Mouse (Mus musculus) liver, embryonic 15.5 days (tissue): ENCODE results near the gene Hck. TPM values are rescaled to one million over a fixed set of nuclear protein-coding genes. Genes with fewer than 3 reads are reported as not detected.
A peak's percentile ranks its signal among the peaks of the same experiment; 100 is the strongest.

Experiments used
- ATAC-seq: fragments of 200-750 bp; cut with Nextera tagmentation; 2 replicates; pipeline ENCODE4 v1.8.0; 2017; ENCODE audit warnings: moderate number of reproducible peaks, mild to moderate bottlenecking, moderate library complexity; ENCODE audit not compliant: insufficient read depth
- H3K27ac ChIP-seq: fragments of 300-500 bp; sonication (generic); replicated peaks from 2 replicates; pipeline ENCODE4 v1.5.1; 2015; ENCODE audit warnings: mild to moderate bottlenecking, inconsistent platforms
- H3K27me3 ChIP-seq: fragments of 300-500 bp; sonication (generic); 2 replicates; pipeline ENCODE4 v1.6.1; 2015; ENCODE audit warnings: mild to moderate bottlenecking, inconsistent platforms
- H3K36me3 ChIP-seq: fragments of 300-500 bp; sonication (generic); replicated peaks from 2 replicates; pipeline ENCODE4 v1.6.1; 2015; ENCODE audit warnings: moderate library complexity, mild to moderate bottlenecking, inconsistent platforms
- H3K4me1 ChIP-seq: fragments of 300-500 bp; sonication (generic); replicated peaks from 2 replicates; pipeline ENCODE4 v1.6.1; 2015; ENCODE audit warnings: inconsistent platforms
- H3K4me2 ChIP-seq: fragments of 300-500 bp; sonication (generic); 2 replicates; pipeline ENCODE4 v1.6.1; 2015; ENCODE audit warnings: moderate library complexity, mild to moderate bottlenecking, inconsistent platforms
- H3K4me3 ChIP-seq: fragments of 300-500 bp; sonication (generic); replicated peaks from 2 replicates; pipeline ENCODE4 v1.5.1; 2015; ENCODE audit warnings: mild to moderate bottlenecking, inconsistent platforms
- H3K9ac ChIP-seq: fragments of 300-500 bp; sonication (generic); 2 replicates; pipeline ENCODE4 v1.6.1; 2015; ENCODE audit warnings: moderate library complexity, mild to moderate bottlenecking, inconsistent platforms
- H3K9me3 ChIP-seq: fragments of 300-500 bp; sonication (generic); replicated peaks from 2 replicates; pipeline ENCODE4 v1.6.1; 2016; ENCODE audit warnings: inconsistent platforms
- WGBS: fragments of 180-500 bp; shearing (Covaris S2); methylation state at CpG from one replicate; pipeline ENCODE4 v1.1.7; 2015; ENCODE audit warnings: mixed read lengths; ENCODE audit not compliant: insufficient replicate concordance; 5-methylcytosine and 5-hydroxymethylcytosine counted together
- polyA plus RNA-seq: library from polyadenylated mRNA; unstranded; fragments of >200 nt; fragmentation: Nextera tagmentation; extraction: Ambion mirVana; gene quantifications from 2 replicates; pipeline ENCODE4 v1.2.1, GENCODE M21; 2015

The Hck gene
- polyA plus RNA-seq, result 11.4 and 12.7 TPM in 2 replicates

- Histone ChIP-seq H3K9ac (peak within 1 kb of the TSS; percentile 37; the same call in 1 of the 2 replicates), H3K4me2 (peak within 1 kb of the TSS; percentile 62), H3K4me3 (peak within 1 kb of the TSS; percentile 55), H3K27me3 (peaks cover 60% of the 10 kb centered on the region), H3K27ac (no peak within 1 kb of the TSS; the same call in 1 of the 2 replicates), H3K9me3 (no peaks in the 10 kb centered on the region), H3K4me1 (peaks cover 9% of the 10 kb centered on the region), H3K36me3 (no peaks in the 10 kb centered on the region)
- 2% methylated on average over 52 of the region's 52 CpGs for WGBS
- ATAC-seq, result no peak; the same call in 1 of the 2 replicates
Observed at GRCm38 (mm10) chr2:153108313-153109264, at the start of gene Hck. Gene Hck, plus strand, starts transcription at chr2:153108468.

GRCm38 (mm10) chr2:153060216-153060615, 48.1 kb upstream of the Hck start:
- no peak for ATAC-seq
- H3K9ac ChIP-seq, result no peak overlapping the region
- H3K4me1 ChIP-seq, result 0 out of 2 replicates have a peak, but pooled peaks cover 10% of the 10 kb centered on the region
- 72% methylated on average over 7 of the region's 7 CpGs for WGBS
- H3K27ac ChIP-seq, result no peak overlapping the region
- no peak overlapping the region for H3K4me2 ChIP-seq
- no peak overlapping the region for H3K4me3 ChIP-seq
- H3K9me3 ChIP-seq, result no peaks in the 10 kb centered on the region
- 0 out of 2 replicates have a peak, but pooled peaks cover 3% of the 10 kb centered on the region for H3K27me3 ChIP-seq
- no peaks in the 10 kb centered on the region for H3K36me3 ChIP-seq

- no peak overlapping the region for H3K4me3 ChIP-seq
Observed at GRCm38 (mm10) chr2:153063394-153063793, 44.9 kb upstream of the Hck start.

GRCm38 (mm10) chr2:153064190-153064970, 43.9 kb upstream of the Hck start:
- no peaks in the 10 kb centered on the region for H3K9me3 ChIP-seq
- 46% methylated on average over 9 of the region's 9 CpGs for WGBS
- H3K9ac ChIP-seq, result no peak overlapping the region
- no peak overlapping the region for H3K4me2 ChIP-seq
- no peaks in the 10 kb centered on the region for H3K36me3 ChIP-seq
- ATAC-seq, result no peak
- 0 out of 2 replicates have a peak, but pooled peaks cover 3% of the 10 kb centered on the region for H3K27me3 ChIP-seq
- peaks cover 10% of the 10 kb centered on the region; the same call in 1 of the 2 replicates for H3K4me1 ChIP-seq
- H3K27ac ChIP-seq, result no peak overlapping the region
- H3K4me3 ChIP-seq, result no peak overlapping the region

More at GRCm38 (mm10) chr2:153063394-153063793, 44.9 kb upstream of the Hck start:
- Histone ChIP-seq H3K4me1 (peaks cover 10% of the 10 kb centered on the region; the same call in 1 of the 2 replicates), H3K4me2 (no peak overlapping the region), H3K27me3 (0 out of 2 replicates have a peak, but pooled peaks cover 3% of the 10 kb centered on the region), H3K9me3 (no peaks in the 10 kb centered on the region), H3K36me3 (no peaks in the 10 kb centered on the region), H3K27ac (no peak overlapping the region), H3K9ac (no peak overlapping the region)
- WGBS, result 45% methylated on average over 3 of the region's 3 CpGs
- ATAC-seq, result no peak

- Histone ChIP-seq H3K36me3 (no peaks in the 10 kb centered on the region), H3K9ac (no peak within 1 kb of the TSS), H3K27ac (no peak within 1 kb of the TSS), H3K9me3 (no peaks in the 10 kb centered on the region), H3K4me1 (peaks cover 10% of the 10 kb centered on the region; the same call in 1 of the 2 replicates), H3K27me3 (peaks cover 16% of the 10 kb centered on the region), H3K4me2 (0 out of 2 replicates have a peak within 1 kb of the TSS, but pooled peaks have one; percentile 8), H3K4me3 (no peak within 1 kb of the TSS; the same call in 1 of the 2 replicates)
- no peak for ATAC-seq
- WGBS, result 17% methylated on average over 12 of the region's 12 CpGs
Observed at GRCm38 (mm10) chr2:153065747-153066508, 42.3 kb upstream of the Hck start, which contains the start of gene Ccm2l. Gene Ccm2l, plus strand, starts transcription at chr2:153065955.

GRCm38 (mm10) chr2:153066991-153067390, 41.3 kb upstream of the Hck start:
- Histone ChIP-seq H3K4me1 (peaks cover 17% of the 10 kb centered on the region; the same call in 1 of the 2 replicates), H3K36me3 (no peaks in the 10 kb centered on the region), H3K4me3 (no peak overlapping the region), H3K4me2 (no peak overlapping the region), H3K27ac (no peak overlapping the region), H3K9ac (no peak overlapping the region), H3K9me3 (no peaks in the 10 kb centered on the region), H3K27me3 (peaks cover 27% of the 10 kb centered on the region)
- no peak for ATAC-seq
- 43% methylated on average over 6 of the region's 6 CpGs for WGBS

GRCm38 (mm10) chr2:153070762-153071490, 37.3 kb upstream of the Hck start:
- H3K27me3 ChIP-seq, result peaks cover 27% of the 10 kb centered on the region
- no peak overlapping the region for H3K27ac ChIP-seq
- no peaks in the 10 kb centered on the region for H3K9me3 ChIP-seq
- no peak overlapping the region for H3K4me2 ChIP-seq
- peaks cover 7% of the 10 kb centered on the region; the same call in 1 of the 2 replicates for H3K4me1 ChIP-seq
- WGBS, result 48% methylated on average over 23 of the region's 23 CpGs
- H3K4me3 ChIP-seq, result no peak overlapping the region
- H3K36me3 ChIP-seq, result no peaks in the 10 kb centered on the region
- no peak overlapping the region for H3K9ac ChIP-seq
- ATAC-seq, result no peak

- Histone ChIP-seq H3K4me2 (peak overlapping the region; percentile 47), H3K9me3 (no peaks in the 10 kb centered on the region), H3K27me3 (peaks cover 27% of the 10 kb centered on the region), H3K9ac (no peak overlapping the region), H3K27ac (no peak overlapping the region), H3K36me3 (no peaks in the 10 kb centered on the region), H3K4me1 (peaks cover 12% of the 10 kb centered on the region), H3K4me3 (peak overlapping the region; percentile 21; the same call in 1 of the 2 replicates)
- ATAC-seq, result no peak
- 68% methylated on average over 67 of the region's 67 CpGs for WGBS
Observed at GRCm38 (mm10) chr2:153071491-153072184, 36.6 kb upstream of the Hck start.

- H3K36me3 ChIP-seq, result no peaks in the 10 kb centered on the region
- no peak overlapping the region for H3K9ac ChIP-seq
- H3K4me2 ChIP-seq, result no peak overlapping the region
- no peak overlapping the region for H3K4me3 ChIP-seq
- WGBS, result 69% methylated on average over 10 of the region's 10 CpGs
- peaks cover 24% of the 10 kb centered on the region for H3K4me1 ChIP-seq
- H3K27me3 ChIP-seq, result peaks cover 26% of the 10 kb centered on the region
- H3K27ac ChIP-seq, result no peak overlapping the region
- no peak for ATAC-seq
- no peaks in the 10 kb centered on the region for H3K9me3 ChIP-seq
Observed at GRCm38 (mm10) chr2:153074651-153075050, 33.6 kb upstream of the Hck start.
